Comparison of ENCODE assay signal across 1 mouse cellular context in the genomic region with DNA sequence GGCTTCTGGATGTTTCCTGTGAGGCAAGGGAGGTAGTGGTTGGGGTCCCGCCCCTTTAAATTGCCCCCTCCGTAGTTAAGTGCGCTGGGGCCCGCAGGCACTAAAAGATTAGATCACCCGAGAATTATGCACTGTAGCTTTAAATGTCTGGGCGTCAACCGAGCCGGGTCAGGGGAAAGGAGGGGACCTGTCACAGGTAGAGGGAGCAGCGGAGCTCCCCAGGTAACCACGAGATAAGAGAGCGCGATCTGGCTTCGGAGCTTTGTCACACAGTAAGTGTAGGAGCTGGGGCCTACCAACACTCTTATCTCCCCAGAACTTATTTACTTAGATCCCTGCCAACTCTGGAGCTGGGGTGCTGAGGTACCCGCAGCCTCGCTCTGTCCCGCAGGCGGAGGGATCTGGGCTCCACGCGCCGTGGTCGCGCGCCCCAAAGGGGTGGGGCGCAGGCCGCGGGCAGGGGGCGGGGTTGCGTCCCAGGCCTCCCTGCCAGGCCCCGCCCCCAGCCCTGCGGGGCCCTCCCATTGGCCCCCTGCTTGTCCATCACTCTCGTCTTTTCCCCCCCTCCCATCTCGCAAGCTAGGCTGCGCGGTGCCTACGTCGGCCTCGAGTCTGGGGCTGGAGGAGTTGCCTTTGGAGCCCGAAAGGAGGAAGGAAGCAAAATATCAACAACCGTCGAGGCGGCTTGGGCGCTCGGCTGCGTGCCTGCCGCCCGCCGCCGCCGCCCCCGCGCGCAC.
TF ChIP-seq lines count a peak whose summit lies in the region.

Gene Mef2d, plus strand, starts transcription at position 586 of the 737 bp plus-strand sequence.

TF ChIP-seq in MEL, 35 proteins besides CTCF, POLR2A, EP300 and RAD21 (continued from another document):
- TF ChIP-seq NELFE (IDR thresholded peaks at IDR 0.05; ENCODE audit: low read depth, low read length): peak; percentile 74
- TF ChIP-seq BHLHE40 (IDR thresholded peaks at IDR 0.05; ENCODE audit: borderline replicate concordance, low read depth, low read length): peak; percentile 12
- TF ChIP-seq ETS1 (IDR thresholded peaks at IDR 0.05; ENCODE audit: low read depth, low read length): peak; percentile 59; the same call in 1 of the 2 replicates
- TF ChIP-seq MEF2A (IDR thresholded peaks at IDR 0.05; ENCODE audit: extremely low read depth, insufficient replicate concordance, low read depth, low read length, poor library complexity, severe bottlenecking): 0 out of 2 replicates have a peak, but pooled peaks have one; percentile 32
- 0 out of 2 replicates have a peak, but pooled peaks have one; percentile 1 for TF ChIP-seq RCOR1 (IDR thresholded peaks at IDR 0.05; ENCODE audit: low read depth, low read length)
- TF ChIP-seq TBP (IDR thresholded peaks at IDR 0.05; ENCODE audit: low read depth, low read length): peak; percentile 60; the same call in 1 of the 2 replicates
- no peak for TF ChIP-seq CHD2 (IDR thresholded peaks at IDR 0.05; ENCODE audit: low read length)
- peak; percentile 53; the same call in 1 of the 2 replicates for TF ChIP-seq UBTF (IDR thresholded peaks at IDR 0.05; ENCODE audit: borderline replicate concordance, insufficient read depth, low read depth, low read length)
- peak; percentile 81 for TF ChIP-seq SIN3A (IDR thresholded peaks at IDR 0.05; ENCODE audit: low read length)
- TF ChIP-seq E2F4 (IDR thresholded peaks at IDR 0.05; ENCODE audit: borderline replicate concordance, low read depth, low read length): no peak
- peak; percentile 78 for TF ChIP-seq HCFC1 (IDR thresholded peaks at IDR 0.05; ENCODE audit: low read depth, low read length)
- TF ChIP-seq MAFK (IDR thresholded peaks at IDR 0.05; ENCODE audit: borderline replicate concordance, low read depth, low read length): no peak
